Mouse (Mus musculus) erythroblast, embryonic 14.5 days (primary cell): Measurements from ENCODE around the gene Robo4. TPM values are rescaled to one million over a fixed set of nuclear protein-coding genes. Genes with fewer than 3 reads are reported as not detected.

ENCODE experiments used
- H3K27me3 ChIP-seq: 2 replicates; pipeline ENCODE4 v1.6.1; 2012; ENCODE audit warnings: inconsistent platforms; ENCODE audit not compliant: control insufficient read depth
- H3K36me3 ChIP-seq: 2 replicates; pipeline ENCODE4 v1.6.1; 2012; ENCODE audit warnings: mild to moderate bottlenecking, inconsistent platforms; ENCODE audit not compliant: control insufficient read depth
- H3K4me1 ChIP-seq: 2 replicates; pipeline ENCODE4 v1.6.1; 2012; ENCODE audit warnings: inconsistent platforms; ENCODE audit not compliant: control insufficient read depth
- H3K4me3 ChIP-seq: replicated peaks from 2 replicates; pipeline ENCODE3; 2012; ENCODE audit warnings: moderate library complexity, mild to moderate bottlenecking, inconsistent platforms
- H3K9me3 ChIP-seq: 2 replicates; pipeline ENCODE4 v1.6.1; 2012; ENCODE audit warnings: low read length, inconsistent platforms, mixed read lengths; ENCODE audit not compliant: control insufficient read depth
- GATA1 ChIP-seq: IDR thresholded peaks from 2 replicates; pipeline ENCODE4 v1.6.1; 2012; ENCODE audit warnings: low read length, inconsistent platforms, mixed read lengths
- TAL1 ChIP-seq: IDR thresholded peaks from 3 replicates; pipeline ENCODE4 v1.6.1; 2012; ENCODE audit warnings: low read length, inconsistent platforms, mixed read lengths
- polyA plus RNA-seq: library from polyadenylated mRNA; stranded (reverse); fragments of >175 nt; gene quantifications from 2 replicates; pipeline ENCODE4 v1.2.3, GENCODE M21; 2012

The Robo4 gene
- polyA plus RNA-seq, 1 experiment = 0.02 TPM

DNA sequence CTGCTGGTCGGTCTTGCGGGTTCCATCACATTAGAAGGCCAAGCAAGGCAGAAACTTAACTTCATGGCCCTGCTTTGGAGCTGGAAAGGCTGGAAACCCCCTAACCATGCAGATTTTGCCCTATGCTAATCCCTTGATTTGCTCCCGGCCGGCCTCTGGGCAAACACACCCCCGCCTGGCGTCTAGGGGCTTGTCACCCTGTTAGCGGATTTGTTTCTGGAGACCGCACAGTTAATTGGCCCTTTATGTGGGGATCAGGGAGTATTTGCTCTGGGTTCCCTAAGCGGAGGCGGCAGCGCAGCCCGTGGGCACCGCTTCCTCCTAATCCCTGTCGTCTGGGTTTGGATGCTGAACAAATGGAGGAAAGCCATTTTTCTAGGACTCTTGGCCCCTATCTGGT is 33.2 kb downstream of the Robo4 start:
- H3K9me3 ChIP-seq = no peaks in the 10 kb centered on the region
- no peaks in the 10 kb centered on the region for H3K36me3 ChIP-seq
- no peak overlapping the region for H3K4me3 ChIP-seq
- H3K4me1 ChIP-seq = no peaks in the 10 kb centered on the region
- H3K27me3 ChIP-seq = peaks cover 65% of the 10 kb centered on the region
- TF ChIP-seq TAL1 (no peak), GATA1 (no peak)

DNA sequence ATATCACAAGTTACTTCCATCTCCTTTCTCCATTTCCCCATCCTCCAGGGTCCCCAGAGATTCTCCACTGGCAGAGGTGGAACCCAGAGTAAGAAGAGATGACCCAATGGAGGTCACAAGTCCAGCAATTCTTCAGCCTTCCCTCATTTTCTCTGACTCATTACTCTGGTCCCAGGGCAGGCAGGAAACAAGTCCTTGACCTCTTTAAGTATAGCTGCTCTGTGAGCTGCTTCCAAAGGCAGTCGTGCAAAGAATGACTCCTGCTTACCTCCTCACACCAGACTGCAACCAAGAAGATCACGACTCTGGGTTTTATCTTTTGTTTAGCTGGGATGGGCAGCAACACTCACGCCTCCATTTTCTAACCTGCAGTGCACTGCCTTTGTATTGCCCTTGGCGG is 33.9 kb downstream of the Robo4 start:
- H3K27me3 ChIP-seq = peaks cover 60% of the 10 kb centered on the region

DNA sequence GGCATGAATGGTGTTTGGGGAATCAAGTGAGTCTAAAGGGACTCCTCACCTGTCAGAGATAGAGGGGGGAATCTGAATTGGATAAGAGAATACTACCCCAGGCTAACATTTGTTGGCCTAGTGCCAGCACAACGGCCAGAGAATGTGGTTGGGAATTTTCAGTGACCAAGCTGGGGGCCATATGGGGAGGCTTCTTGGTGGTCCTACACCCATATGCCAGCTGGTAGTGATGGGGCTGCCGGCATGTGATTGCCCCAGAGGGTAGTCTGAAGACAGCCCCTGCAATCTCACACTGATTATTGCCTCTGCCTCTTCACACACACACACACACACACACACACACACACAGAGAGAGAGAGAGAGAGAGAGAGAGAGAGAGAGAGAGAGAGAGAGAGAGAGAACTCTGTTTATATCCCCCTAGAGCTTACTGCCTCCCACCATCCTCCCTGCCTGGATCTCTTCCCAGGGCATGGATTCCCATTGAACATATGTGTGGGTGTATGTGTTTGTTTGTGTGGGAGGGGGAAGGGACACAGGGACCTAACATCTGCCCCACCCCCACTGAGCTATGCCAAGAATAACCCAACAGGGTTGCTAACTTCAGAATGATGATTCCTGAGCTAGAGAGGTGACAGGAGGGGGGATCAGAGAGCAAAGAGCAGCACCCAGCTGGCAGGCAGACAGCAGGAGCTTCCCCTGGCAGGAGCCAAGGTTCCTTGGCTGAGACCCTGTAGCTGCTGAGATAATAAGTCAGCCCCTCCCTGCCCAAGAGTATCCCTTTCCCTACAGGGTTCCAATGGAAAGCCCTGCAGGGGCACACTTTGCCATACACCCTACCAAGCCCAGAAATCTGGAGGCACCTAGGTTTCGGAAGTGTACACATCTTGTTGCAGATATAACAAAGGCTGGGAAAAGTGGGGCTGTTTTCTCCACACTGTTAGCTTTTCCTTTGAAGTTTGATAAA is 36.4 kb downstream of the Robo4 start:
- Histone ChIP-seq H3K4me3 (no peak overlapping the region), H3K9me3 (no peaks in the 10 kb centered on the region), H3K36me3 (no peaks in the 10 kb centered on the region), H3K27me3 (peaks cover 35% of the 10 kb centered on the region), H3K4me1 (no peaks in the 10 kb centered on the region)
- TF ChIP-seq TAL1 (no peak), GATA1 (no peak)

More for the DNA sequence above, 33.9 kb downstream of the Robo4 start:
- Histone ChIP-seq H3K9me3 (no peaks in the 10 kb centered on the region), H3K36me3 (no peaks in the 10 kb centered on the region), H3K4me3 (no peak overlapping the region), H3K4me1 (no peaks in the 10 kb centered on the region)
- TF ChIP-seq TAL1 (no peak), GATA1 (no peak)

DNA sequence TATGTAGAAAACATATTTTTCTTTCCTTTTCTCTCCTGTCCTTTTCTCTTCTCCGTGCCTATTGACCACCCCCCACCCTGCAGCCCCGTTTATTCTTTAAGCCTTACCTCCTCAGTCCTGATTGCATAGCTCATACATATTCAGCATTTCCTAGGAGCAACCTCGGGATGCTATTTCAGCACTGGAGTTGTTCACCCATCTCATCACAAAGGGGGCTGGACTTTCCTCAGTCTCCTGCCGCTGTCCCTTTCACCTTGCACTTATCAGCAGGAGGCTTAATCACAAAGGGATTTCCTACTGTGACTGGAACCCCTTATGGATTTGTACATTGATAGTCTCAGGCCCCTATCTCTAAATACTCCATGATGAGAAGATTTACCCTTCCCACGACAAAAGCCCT is 50.7 kb downstream of the Robo4 start:
- Histone ChIP-seq H3K4me1 (no peaks in the 10 kb centered on the region), H3K9me3 (no peaks in the 10 kb centered on the region), H3K36me3 (no peaks in the 10 kb centered on the region), H3K27me3 (peaks cover 70% of the 10 kb centered on the region), H3K4me3 (no peak overlapping the region)
- TF ChIP-seq TAL1 (no peak), GATA1 (no peak)

DNA sequence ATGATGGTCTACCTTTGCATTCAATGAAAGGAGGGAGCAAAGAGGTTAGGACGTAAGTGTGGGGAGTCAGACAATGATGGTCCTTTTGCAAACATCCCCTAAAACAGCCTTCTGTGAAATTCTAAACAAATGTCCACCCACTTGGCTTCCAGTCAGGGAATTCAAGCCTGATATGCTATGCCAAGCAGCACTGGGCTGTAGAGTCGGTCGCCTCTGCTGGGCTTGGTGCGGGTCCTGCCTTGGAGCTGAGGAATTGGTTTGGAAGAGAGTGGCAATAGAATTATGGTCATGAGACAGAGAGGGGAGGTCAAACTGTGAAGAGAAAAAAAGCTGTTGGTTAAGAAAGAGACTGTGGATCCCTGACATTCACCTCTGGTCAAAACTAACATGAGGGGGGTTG is 51.6 kb downstream of the Robo4 start:
- TF ChIP-seq TAL1 (no peak), GATA1 (no peak)
- no peaks in the 10 kb centered on the region for H3K9me3 ChIP-seq
- H3K27me3 ChIP-seq = peaks cover 78% of the 10 kb centered on the region
- no peak overlapping the region for H3K4me3 ChIP-seq
- H3K4me1 ChIP-seq = no peaks in the 10 kb centered on the region
- no peaks in the 10 kb centered on the region for H3K36me3 ChIP-seq

DNA sequence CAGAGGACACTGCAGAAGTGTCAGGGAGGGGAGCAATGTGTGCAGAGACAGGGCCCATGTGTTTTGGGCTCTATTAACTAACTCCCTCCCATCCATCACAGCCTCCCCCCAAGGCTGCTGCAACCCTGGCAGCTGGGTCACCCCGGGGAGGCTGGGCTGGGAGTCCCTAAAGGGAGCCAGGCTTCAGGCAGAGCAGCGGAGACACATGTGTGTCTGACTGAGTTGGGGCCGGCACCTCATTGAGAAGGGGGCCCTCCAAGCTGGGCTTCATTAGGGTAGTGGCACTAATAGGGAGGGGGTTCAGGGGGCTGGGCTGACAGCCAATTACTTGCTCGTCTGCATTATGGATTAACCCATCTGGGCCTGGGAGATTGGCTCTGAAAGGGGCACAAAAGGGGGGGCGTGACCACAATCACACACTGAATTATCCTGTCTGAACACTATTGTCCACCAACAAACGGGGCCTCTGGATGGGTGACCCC is 52.4 kb downstream of the Robo4 start:
- H3K4me3 ChIP-seq = no peak overlapping the region
- peaks cover 83% of the 10 kb centered on the region for H3K27me3 ChIP-seq
- no peaks in the 10 kb centered on the region for H3K4me1 ChIP-seq
- no peak for TF ChIP-seq TAL1
- no peak for TF ChIP-seq GATA1
- no peaks in the 10 kb centered on the region for H3K36me3 ChIP-seq
- H3K9me3 ChIP-seq = no peaks in the 10 kb centered on the region

DNA sequence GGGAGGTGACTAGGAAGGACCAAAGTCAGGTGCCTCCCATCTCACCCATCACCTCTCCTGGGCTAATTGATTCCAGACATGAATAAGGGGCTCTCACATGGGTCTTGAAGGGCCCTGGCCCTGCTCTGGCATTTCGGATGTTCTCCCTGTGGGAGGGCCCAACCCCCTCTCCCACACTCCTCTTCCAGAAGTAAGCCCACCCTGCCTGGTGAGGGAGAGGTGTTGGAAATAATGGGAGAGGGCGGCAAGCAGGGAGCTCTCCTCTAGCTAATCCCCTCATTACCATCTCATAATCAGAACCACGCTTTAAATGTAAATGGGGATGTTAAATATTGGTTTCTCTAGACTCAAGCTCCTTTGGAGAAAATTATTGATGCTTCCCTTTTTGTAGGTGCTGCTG is 53.3 kb downstream of the Robo4 start:
- Histone ChIP-seq H3K27me3 (peaks cover 90% of the 10 kb centered on the region), H3K4me1 (no peaks in the 10 kb centered on the region), H3K36me3 (no peaks in the 10 kb centered on the region), H3K4me3 (no peak overlapping the region), H3K9me3 (no peaks in the 10 kb centered on the region)
- TF ChIP-seq TAL1 (no peak), GATA1 (no peak)

DNA sequence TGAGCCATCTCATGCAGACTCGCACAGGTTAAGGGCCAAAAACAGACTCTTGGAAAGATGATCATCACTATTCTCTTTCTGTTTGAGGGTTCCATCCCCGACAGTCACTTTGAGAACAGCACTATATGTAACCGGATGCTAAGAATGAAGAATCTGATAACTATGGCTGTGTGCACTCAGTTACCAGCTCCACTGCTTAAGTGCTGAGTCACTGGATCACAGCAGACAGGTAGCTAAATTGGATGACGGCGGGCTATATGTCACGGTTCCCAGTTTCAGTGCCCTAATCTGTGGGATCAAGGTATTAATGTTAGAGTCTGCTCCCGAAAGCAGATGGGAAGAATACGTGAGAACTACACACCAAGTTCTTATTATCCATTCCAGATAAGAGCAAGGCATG is 54.2 kb downstream of the Robo4 start:
- H3K4me3 ChIP-seq = no peak overlapping the region
- H3K36me3 ChIP-seq = no peaks in the 10 kb centered on the region
- TF ChIP-seq TAL1 = no peak
- no peak for TF ChIP-seq GATA1
- no peaks in the 10 kb centered on the region for H3K9me3 ChIP-seq
- H3K4me1 ChIP-seq = 0 out of 2 replicates have a peak, but pooled peaks cover 1% of the 10 kb centered on the region
- H3K27me3 ChIP-seq = peaks cover 96% of the 10 kb centered on the region

DNA sequence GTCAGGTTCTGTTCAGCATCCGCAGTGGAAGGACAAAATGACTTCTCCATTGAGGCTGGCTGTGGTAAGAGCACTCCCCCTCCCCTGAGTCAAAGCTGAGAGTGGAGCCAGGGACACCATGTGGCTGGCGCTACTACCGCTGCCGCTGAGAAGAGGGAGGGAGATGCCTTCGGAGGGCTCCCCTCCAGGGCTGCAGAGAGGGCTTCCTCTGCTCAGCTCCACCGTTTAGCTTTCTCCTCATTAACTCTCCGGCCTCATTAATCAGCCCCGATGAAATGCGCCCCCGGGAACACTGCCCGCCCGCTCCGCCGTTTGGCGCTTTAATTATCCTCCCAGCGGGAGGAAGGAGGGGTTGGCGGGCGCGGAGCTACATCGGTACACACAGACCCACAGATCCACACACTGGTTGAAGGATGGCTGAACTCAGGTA is 54.8 kb downstream of the Robo4 start:
- Histone ChIP-seq H3K9me3 (no peaks in the 10 kb centered on the region), H3K4me1 (0 out of 2 replicates have a peak, but pooled peaks cover 1% of the 10 kb centered on the region), H3K4me3 (no peak overlapping the region), H3K27me3 (peaks cover 99% of the 10 kb centered on the region), H3K36me3 (no peaks in the 10 kb centered on the region)
- TF ChIP-seq GATA1 (no peak), TAL1 (no peak)
